Mouse (Mus musculus): Measurements from ENCODE around the gene Tenm2. TPM values are rescaled to one million over a fixed set of nuclear protein-coding genes. Genes with fewer than 3 reads are reported as not detected.

Tenm2 gene
- polyA plus RNA-seq, 1 experiment from 2014 or later = 30.2 TPM

GRCm38 (mm10) chr11:36531614-36532013, 704.1 kb downstream of the Tenm2 start:
- ATAC-seq (ENCODE audit: low FRiP score) = no peak
- Histone ChIP-seq H3K4me1 (replicated peaks; ENCODE audit: control insufficient read depth, insufficient read depth, low read length) (no peaks in the 10 kb centered on the region), H3K27ac (no peak overlapping the region), H3K9ac (no peak overlapping the region), H3K27me3 (ENCODE audit: control insufficient read depth, insufficient read depth, low read length) (no peaks in the 10 kb centered on the region), H3K36me3 (replicated peaks; ENCODE audit: control insufficient read depth, insufficient read depth) (no peaks in the 10 kb centered on the region), H3K4me2 (replicated peaks) (no peak overlapping the region), H3K4me3 (replicated peaks; ENCODE audit: low read length) (no peak overlapping the region), H3K9me3 (ENCODE audit: control insufficient read depth, low read length) (no peaks in the 10 kb centered on the region)
- no peak for DNase-seq (ENCODE audit: low spot score)
- WGBS = 80% methylated on average over 4 of the region's 4 CpGs

GRCm38 (mm10) chr11:36527509-36527908, 708.3 kb downstream of the Tenm2 start:
- WGBS = 45% methylated on average over 4 of the region's 4 CpGs
- Histone ChIP-seq H3K36me3 (replicated peaks; ENCODE audit: control insufficient read depth, insufficient read depth) (no peaks in the 10 kb centered on the region), H3K4me1 (replicated peaks; ENCODE audit: control insufficient read depth, insufficient read depth, low read length) (no peaks in the 10 kb centered on the region), H3K4me3 (replicated peaks; ENCODE audit: low read length) (no peak overlapping the region), H3K9ac (no peak overlapping the region), H3K9me3 (ENCODE audit: control insufficient read depth, low read length) (no peaks in the 10 kb centered on the region), H3K4me2 (replicated peaks) (no peak overlapping the region), H3K27ac (no peak overlapping the region), H3K27me3 (ENCODE audit: control insufficient read depth, insufficient read depth, low read length) (no peaks in the 10 kb centered on the region)
- DNase-seq (ENCODE audit: low spot score) (no peak), ATAC-seq (ENCODE audit: low FRiP score) (no peak)

GRCm38 (mm10) chr11:36526381-36526780, 709.4 kb downstream of the Tenm2 start:
- WGBS = 24% methylated on average over 8 of the region's 8 CpGs
- no peak for ATAC-seq (ENCODE audit: low FRiP score)

GRCm38 (mm10) chr11:36512468-36512867, 723.3 kb downstream of the Tenm2 start:
- 42% methylated on average over 7 of the region's 7 CpGs for WGBS
- H3K9ac ChIP-seq = no peak overlapping the region
- no peaks in the 10 kb centered on the region for H3K27me3 ChIP-seq (ENCODE audit: control insufficient read depth, insufficient read depth, low read length)
- H3K4me2 ChIP-seq (replicated peaks) = no peak overlapping the region
- peaks cover 27% of the 10 kb centered on the region for H3K4me1 ChIP-seq (replicated peaks; ENCODE audit: control insufficient read depth, insufficient read depth, low read length)
- no peak overlapping the region for H3K4me3 ChIP-seq (replicated peaks; ENCODE audit: low read length)
- no peaks in the 10 kb centered on the region for H3K36me3 ChIP-seq (replicated peaks; ENCODE audit: control insufficient read depth, insufficient read depth)
- H3K27ac ChIP-seq = no peak overlapping the region
- DNase-seq (ENCODE audit: low spot score) = no peak
- ATAC-seq (ENCODE audit: low FRiP score) = no peak
- H3K9me3 ChIP-seq (ENCODE audit: control insufficient read depth, low read length) = 0 out of 2 replicates have a peak, but pooled peaks cover 4% of the 10 kb centered on the region

More at GRCm38 (mm10) chr11:36526381-36526780, 709.4 kb downstream of the Tenm2 start:
- Histone ChIP-seq H3K4me3 (replicated peaks; ENCODE audit: low read length) (no peak overlapping the region), H3K9ac (no peak overlapping the region), H3K9me3 (ENCODE audit: control insufficient read depth, low read length) (no peaks in the 10 kb centered on the region), H3K4me1 (replicated peaks; ENCODE audit: control insufficient read depth, insufficient read depth, low read length) (no peaks in the 10 kb centered on the region), H3K36me3 (replicated peaks; ENCODE audit: control insufficient read depth, insufficient read depth) (no peaks in the 10 kb centered on the region), H3K27me3 (ENCODE audit: control insufficient read depth, insufficient read depth, low read length) (no peaks in the 10 kb centered on the region), H3K27ac (no peak overlapping the region), H3K4me2 (replicated peaks) (no peak overlapping the region)
- DNase-seq (ENCODE audit: low spot score) = peak; percentile 74

GRCm38 (mm10) chr11:36508312-36508711, 727.5 kb downstream of the Tenm2 start:
- ATAC-seq (ENCODE audit: low FRiP score) (no peak), DNase-seq (ENCODE audit: low spot score) (no peak)
- Histone ChIP-seq H3K27me3 (ENCODE audit: control insufficient read depth, insufficient read depth, low read length) (no peaks in the 10 kb centered on the region), H3K4me1 (replicated peaks; ENCODE audit: control insufficient read depth, insufficient read depth, low read length) (peaks cover 16% of the 10 kb centered on the region; the same call in 1 of the 2 replicates), H3K9me3 (ENCODE audit: control insufficient read depth, low read length) (0 out of 2 replicates have a peak, but pooled peaks cover 4% of the 10 kb centered on the region), H3K9ac (no peak overlapping the region), H3K36me3 (replicated peaks; ENCODE audit: control insufficient read depth, insufficient read depth) (no peaks in the 10 kb centered on the region), H3K4me2 (replicated peaks) (no peak overlapping the region), H3K4me3 (replicated peaks; ENCODE audit: low read length) (no peak overlapping the region), H3K27ac (peak overlapping the region; percentile 54; the same call in 1 of the 2 replicates)
- 54% methylated on average over 7 of the region's 7 CpGs for WGBS

GRCm38 (mm10) chr11:36494898-36495548, 740.7 kb downstream of the Tenm2 start:
- no peaks in the 10 kb centered on the region for H3K27me3 ChIP-seq (ENCODE audit: control insufficient read depth, insufficient read depth, low read length)
- H3K27ac ChIP-seq = no peak overlapping the region
- H3K4me2 ChIP-seq (replicated peaks) = no peak overlapping the region
- ATAC-seq (ENCODE audit: low FRiP score) (peak; percentile 17; the same call in 1 of the 2 replicates), DNase-seq (ENCODE audit: low spot score) (no peak)
- H3K9ac ChIP-seq = no peak overlapping the region
- WGBS = 60% methylated on average over 9 of the region's 9 CpGs
- peaks cover 19% of the 10 kb centered on the region; the same call in 1 of the 2 replicates for H3K4me1 ChIP-seq (replicated peaks; ENCODE audit: control insufficient read depth, insufficient read depth, low read length)
- no peaks in the 10 kb centered on the region for H3K36me3 ChIP-seq (replicated peaks; ENCODE audit: control insufficient read depth, insufficient read depth)
- H3K9me3 ChIP-seq (ENCODE audit: control insufficient read depth, low read length) = no peaks in the 10 kb centered on the region
- no peak overlapping the region for H3K4me3 ChIP-seq (replicated peaks; ENCODE audit: low read length)

- H3K9me3 ChIP-seq (ENCODE audit: control insufficient read depth, low read length) = no peaks in the 10 kb centered on the region
- no peak overlapping the region for H3K27ac ChIP-seq
- 65% methylated on average over 6 of the region's 6 CpGs for WGBS
- no peaks in the 10 kb centered on the region for H3K36me3 ChIP-seq (replicated peaks; ENCODE audit: control insufficient read depth, insufficient read depth)
- H3K9ac ChIP-seq = no peak overlapping the region
- no peak overlapping the region for H3K4me2 ChIP-seq (replicated peaks)
- ATAC-seq (ENCODE audit: low FRiP score) = no peak; the same call in 1 of the 2 replicates
- peaks cover 7% of the 10 kb centered on the region; the same call in 1 of the 2 replicates for H3K4me1 ChIP-seq (replicated peaks; ENCODE audit: control insufficient read depth, insufficient read depth, low read length)
- DNase-seq (ENCODE audit: low spot score) = no peak
- H3K4me3 ChIP-seq (replicated peaks; ENCODE audit: low read length) = no peak overlapping the region
- no peaks in the 10 kb centered on the region for H3K27me3 ChIP-seq (ENCODE audit: control insufficient read depth, insufficient read depth, low read length)
Observed at GRCm38 (mm10) chr11:36492274-36492673, 743.5 kb downstream of the Tenm2 start.

- ATAC-seq (ENCODE audit: low FRiP score) (no peak), DNase-seq (ENCODE audit: low spot score) (peak; percentile 51)
- Histone ChIP-seq H3K9ac (no peak overlapping the region), H3K27ac (no peak overlapping the region), H3K4me1 (replicated peaks; ENCODE audit: control insufficient read depth, insufficient read depth, low read length) (peaks cover 7% of the 10 kb centered on the region; the same call in 1 of the 2 replicates), H3K4me2 (replicated peaks) (no peak overlapping the region), H3K9me3 (ENCODE audit: control insufficient read depth, low read length) (no peaks in the 10 kb centered on the region), H3K36me3 (replicated peaks; ENCODE audit: control insufficient read depth, insufficient read depth) (no peaks in the 10 kb centered on the region), H3K4me3 (replicated peaks; ENCODE audit: low read length) (no peak overlapping the region), H3K27me3 (ENCODE audit: control insufficient read depth, insufficient read depth, low read length) (no peaks in the 10 kb centered on the region)
- 49% methylated on average over 7 of the region's 7 CpGs for WGBS
Observed at GRCm38 (mm10) chr11:36490085-36490484, 745.7 kb downstream of the Tenm2 start.

- no peaks in the 10 kb centered on the region for H3K9me3 ChIP-seq (ENCODE audit: control insufficient read depth, low read length)
- H3K4me1 ChIP-seq (replicated peaks; ENCODE audit: control insufficient read depth, insufficient read depth, low read length) = peaks cover 13% of the 10 kb centered on the region
- no peaks in the 10 kb centered on the region for H3K27me3 ChIP-seq (ENCODE audit: control insufficient read depth, insufficient read depth, low read length)
- DNase-seq (ENCODE audit: low spot score) (no peak), ATAC-seq (ENCODE audit: low FRiP score) (no peak)
- no peaks in the 10 kb centered on the region for H3K36me3 ChIP-seq (replicated peaks; ENCODE audit: control insufficient read depth, insufficient read depth)
- 84% methylated on average over 4 of the region's 4 CpGs for WGBS
- no peak overlapping the region for H3K9ac ChIP-seq
- H3K4me3 ChIP-seq (replicated peaks; ENCODE audit: low read length) = no peak overlapping the region
- no peak overlapping the region for H3K4me2 ChIP-seq (replicated peaks)
- H3K27ac ChIP-seq = no peak overlapping the region
Observed at GRCm38 (mm10) chr11:36488666-36489065, 747.1 kb downstream of the Tenm2 start.
